Mouse (Mus musculus) forebrain, embryonic 14.5 days (tissue): Measurements from ENCODE around the gene Ptcd2. TPM values are rescaled to one million over a fixed set of nuclear protein-coding genes. Genes with fewer than 3 reads are reported as not detected.
A peak's percentile ranks its signal among the peaks of the same experiment; 100 is the strongest.

Experiments used
- ATAC-seq: fragments of 200-750 bp; cut with Nextera tagmentation; 2 replicates; pipeline ENCODE4 v1.8.0; 2017; ENCODE audit warnings: mild to moderate bottlenecking, moderate library complexity
- DNase-seq: peaks from one replicate; pipeline ENCODE4 v3.0.0-alpha.2; 2015; ENCODE audit warnings: low spot score
- H3K27ac ChIP-seq: fragments of 300-500 bp; sonication (generic); 2 replicates; pipeline ENCODE4 v1.5.1; 2014; ENCODE audit warnings: low read depth, mild to moderate bottlenecking, control low read depth, low read length, moderate library complexity
- H3K27me3 ChIP-seq: fragments of 300-500 bp; sonication (generic); replicated peaks from 2 replicates; pipeline ENCODE4 v1.6.1; 2014; ENCODE audit warnings: low read length, control low read depth, mixed read lengths; ENCODE audit not compliant: control insufficient read depth, insufficient read depth
- H3K36me3 ChIP-seq: fragments of 300-500 bp; sonication (generic); 2 replicates; pipeline ENCODE4 v1.6.1; 2014; ENCODE audit warnings: low read length, control low read depth; ENCODE audit not compliant: control insufficient read depth, insufficient read depth
- H3K4me1 ChIP-seq: fragments of 300-500 bp; sonication (generic); 2 replicates; pipeline ENCODE4 v1.6.1; 2014; ENCODE audit warnings: antibody characterized with exemption, low read length, control low read depth; ENCODE audit not compliant: control insufficient read depth, insufficient read depth
- H3K4me2 ChIP-seq: fragments of 300-500 bp; sonication (generic); 2 replicates; pipeline ENCODE4 v1.6.1; 2014; ENCODE audit warnings: mild to moderate bottlenecking, control low read depth, low read length
- H3K4me3 ChIP-seq: fragments of 300-500 bp; sonication (generic); 2 replicates; pipeline ENCODE4 v1.5.1; 2014; ENCODE audit warnings: low read depth, low read length, control low read depth
- H3K9ac ChIP-seq: fragments of 300-500 bp; sonication (generic); 2 replicates; pipeline ENCODE4 v1.6.1; 2014; ENCODE audit warnings: mild to moderate bottlenecking, low read length, control low read depth, moderate library complexity
- H3K9me3 ChIP-seq: fragments of 300-500 bp; sonication (generic); replicated peaks from 2 replicates; pipeline ENCODE4 v1.6.1; 2016; ENCODE audit warnings: low read length, control low read depth, mixed read lengths; ENCODE audit not compliant: control insufficient read depth
- WGBS: fragments of 180-500 bp; shearing (Covaris S2); extraction: QIAGEN DNeasy Blood & Tissue Kit; methylation state at CpG from one replicate; pipeline ENCODE4 v1.1.7; 2014; 5-methylcytosine and 5-hydroxymethylcytosine counted together
- polyA plus RNA-seq: library from polyadenylated mRNA; unstranded; fragments of >200 nt; fragmentation: Nextera tagmentation; extraction: Ambion mirVana; gene quantifications from 2 replicates; pipeline ENCODE4 v1.2.1, GENCODE M21; 2014

The Ptcd2 gene
- polyA plus RNA-seq, 1 experiment from 2014 or later: 60.9 TPM

- Histone ChIP-seq H3K4me1 (no peaks in the 10 kb centered on the region), H3K9ac (no peak overlapping the region), H3K4me2 (no peak overlapping the region), H3K36me3 (peaks cover 7% of the 10 kb centered on the region; the same call in 1 of the 2 replicates), H3K9me3 (no peaks in the 10 kb centered on the region), H3K27me3 (no peaks in the 10 kb centered on the region), H3K4me3 (no peak overlapping the region), H3K27ac (no peak overlapping the region)
- ATAC-seq (no peak), DNase-seq (peak; percentile 45)
- 43% methylated on average over 4 of the region's 4 CpGs for WGBS
Observed at GRCm38 (mm10) chr13:99363866-99364265, 19.4 kb upstream of the Ptcd2 start.

- Histone ChIP-seq H3K4me2 (no peak overlapping the region), H3K27me3 (no peaks in the 10 kb centered on the region), H3K4me1 (no peaks in the 10 kb centered on the region), H3K9ac (no peak overlapping the region), H3K4me3 (no peak overlapping the region), H3K9me3 (no peaks in the 10 kb centered on the region), H3K36me3 (peaks cover 5% of the 10 kb centered on the region; the same call in 1 of the 2 replicates), H3K27ac (no peak overlapping the region)
- ATAC-seq (no peak), DNase-seq (no peak)
- WGBS: 82% methylated on average over 14 of the region's 14 CpGs
Observed at GRCm38 (mm10) chr13:99358921-99359320, 14.4 kb upstream of the Ptcd2 start.

DNA sequence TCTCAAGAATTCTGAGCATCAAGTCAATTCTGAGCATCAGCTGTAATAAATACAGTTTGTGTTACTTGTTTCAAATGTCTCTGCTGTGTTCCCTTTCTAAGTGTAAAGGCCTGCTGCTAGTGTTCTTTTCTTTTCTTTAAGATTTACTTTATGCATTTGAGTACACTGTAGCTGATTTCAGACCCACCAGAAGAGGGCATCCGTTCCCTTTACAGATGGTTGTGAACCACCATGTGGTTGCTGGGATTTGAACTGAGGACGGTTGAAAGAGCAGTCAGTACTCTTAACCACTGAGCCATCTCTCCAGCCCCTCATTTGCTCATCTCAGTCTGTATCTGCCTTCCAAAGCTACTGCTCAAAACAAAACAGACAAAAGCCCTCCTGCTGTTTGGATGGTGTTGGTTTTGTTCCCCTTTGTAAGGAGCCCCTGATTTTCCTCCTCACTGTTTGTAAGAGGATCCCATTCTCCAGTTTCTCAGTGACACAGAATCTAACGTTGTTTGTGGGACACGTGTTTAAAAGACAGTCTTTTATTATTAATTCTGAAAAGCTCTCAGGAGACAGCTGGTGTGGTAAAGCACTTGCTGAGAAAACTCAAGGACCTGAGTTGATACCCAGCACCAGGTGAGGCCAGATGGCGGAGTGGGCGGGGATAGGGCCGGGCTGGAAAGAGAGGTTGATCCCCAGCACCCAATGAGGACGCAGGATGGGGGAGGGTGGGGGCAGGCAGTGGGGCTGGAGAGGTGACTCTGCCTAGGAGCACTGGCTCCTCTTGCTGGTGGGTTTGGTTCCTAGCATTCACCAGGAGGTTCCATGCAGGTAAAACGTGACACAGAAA is 12.1 kb upstream of the Ptcd2 start:
- Histone ChIP-seq H3K4me1 (no peaks in the 10 kb centered on the region), H3K27me3 (no peaks in the 10 kb centered on the region), H3K27ac (no peak overlapping the region), H3K36me3 (0 out of 2 replicates have a peak, but pooled peaks cover 4% of the 10 kb centered on the region), H3K4me2 (no peak overlapping the region), H3K9me3 (no peaks in the 10 kb centered on the region), H3K9ac (no peak overlapping the region), H3K4me3 (no peak overlapping the region)
- ATAC-seq (no peak), DNase-seq (peak; percentile 22)
- WGBS: 35% methylated on average over 9 of the region's 9 CpGs

- peaks cover 11% of the 10 kb centered on the region; the same call in 1 of the 2 replicates for H3K36me3 ChIP-seq
- no peaks in the 10 kb centered on the region for H3K4me1 ChIP-seq
- ATAC-seq: no peak
- H3K4me2 ChIP-seq: no peak overlapping the region
- no peak overlapping the region for H3K9ac ChIP-seq
- H3K27me3 ChIP-seq: no peaks in the 10 kb centered on the region
- H3K9me3 ChIP-seq: no peaks in the 10 kb centered on the region
- H3K27ac ChIP-seq: no peak overlapping the region
- 85% methylated on average over 7 of the region's 7 CpGs for WGBS
- H3K4me3 ChIP-seq: no peak overlapping the region
- DNase-seq: no peak
Observed at GRCm38 (mm10) chr13:99355861-99356260, 11.4 kb upstream of the Ptcd2 start.

DNA sequence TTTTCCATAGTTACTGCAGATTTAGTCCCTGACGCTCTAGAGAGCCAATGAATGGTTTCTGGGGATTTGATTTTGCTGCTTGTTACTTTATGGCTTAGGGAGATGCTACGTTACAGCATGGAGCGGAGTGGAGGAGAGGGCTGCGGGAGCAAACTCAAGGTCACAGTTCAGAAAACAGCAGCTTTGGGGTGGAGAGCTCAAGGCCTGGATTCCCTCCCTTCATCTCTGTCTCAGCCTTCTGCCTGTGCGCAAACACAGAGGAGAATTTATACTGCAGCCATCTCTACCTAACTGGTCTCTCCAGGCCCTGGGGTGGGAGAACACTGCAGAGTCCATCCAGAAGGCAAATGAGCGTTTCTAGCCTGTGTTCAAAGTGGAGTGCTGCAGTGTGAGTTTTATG is 10.6 kb upstream of the Ptcd2 start:
- DNase-seq: no peak
- H3K9ac ChIP-seq: no peak overlapping the region

GRCm38 (mm10) chr13:99353490-99353851 is 9.0 kb upstream of the Ptcd2 start:
- H3K4me2 ChIP-seq: peak overlapping the region; percentile 49
- no peaks in the 10 kb centered on the region for H3K27me3 ChIP-seq
- DNase-seq (no peak), ATAC-seq (peak; percentile 58)
- H3K4me1 ChIP-seq: no peaks in the 10 kb centered on the region
- H3K4me3 ChIP-seq: peak overlapping the region; percentile 39
- 9% methylated on average over 7 of the region's 7 CpGs for WGBS
- peaks cover 20% of the 10 kb centered on the region for H3K36me3 ChIP-seq
- peak overlapping the region; percentile 33; the same call in 1 of the 2 replicates for H3K9ac ChIP-seq
- no peaks in the 10 kb centered on the region for H3K9me3 ChIP-seq
- H3K27ac ChIP-seq: peak overlapping the region; percentile 61; the same call in 1 of the 2 replicates

More for the DNA sequence above, 10.6 kb upstream of the Ptcd2 start:
- Histone ChIP-seq H3K36me3 (peaks cover 12% of the 10 kb centered on the region; the same call in 1 of the 2 replicates), H3K4me2 (no peak overlapping the region), H3K27me3 (no peaks in the 10 kb centered on the region), H3K4me3 (no peak overlapping the region), H3K27ac (no peak overlapping the region), H3K4me1 (no peaks in the 10 kb centered on the region), H3K9me3 (no peaks in the 10 kb centered on the region)
- WGBS: 93% methylated on average over 6 of the region's 6 CpGs
- ATAC-seq: no peak

GRCm38 (mm10) chr13:99352758-99353489 is 8.4 kb upstream of the Ptcd2 start:
- DNase-seq (peak; percentile 99), ATAC-seq (peak; percentile 100)
- 12% methylated on average over 28 of the region's 28 CpGs for WGBS
- H3K4me3 ChIP-seq: peak overlapping the region; percentile 39
- H3K27me3 ChIP-seq: no peaks in the 10 kb centered on the region
- H3K4me2 ChIP-seq: peak overlapping the region; percentile 49
- 0 out of 2 replicates have a peak overlapping the region, but pooled peaks have one; percentile 61 for H3K27ac ChIP-seq
- peak overlapping the region; percentile 33; the same call in 1 of the 2 replicates for H3K9ac ChIP-seq
- no peaks in the 10 kb centered on the region for H3K9me3 ChIP-seq
- no peaks in the 10 kb centered on the region for H3K4me1 ChIP-seq
- H3K36me3 ChIP-seq: peaks cover 23% of the 10 kb centered on the region

DNA sequence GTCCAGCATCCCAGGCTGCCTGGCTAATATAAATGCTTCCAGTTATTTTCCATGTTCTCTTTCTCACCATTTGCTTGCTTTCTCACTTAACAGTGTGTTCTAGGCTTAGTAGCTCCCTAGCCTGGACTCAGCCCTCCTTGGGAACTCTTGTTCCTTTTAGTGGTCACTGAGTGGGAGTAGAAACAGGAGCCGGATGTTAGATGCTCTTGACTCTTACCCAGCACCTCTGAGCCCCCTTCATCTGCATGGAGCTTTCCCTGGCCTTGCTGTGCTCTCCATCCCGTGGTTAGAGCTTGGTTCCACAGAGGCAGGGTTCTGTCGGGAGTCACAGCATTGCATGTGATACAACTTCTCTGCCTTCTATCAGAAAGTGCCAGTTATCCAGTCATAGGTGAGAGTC is 7.1 kb upstream of the Ptcd2 start:
- no peaks in the 10 kb centered on the region for H3K9me3 ChIP-seq
- no peak overlapping the region for H3K4me2 ChIP-seq
- ATAC-seq: no peak
- H3K36me3 ChIP-seq: peaks cover 24% of the 10 kb centered on the region
- H3K4me1 ChIP-seq: no peaks in the 10 kb centered on the region
- H3K4me3 ChIP-seq: no peak overlapping the region
- WGBS: 87% methylated on average over 3 of the region's 3 CpGs
- no peak for DNase-seq
- no peaks in the 10 kb centered on the region for H3K27me3 ChIP-seq
- H3K27ac ChIP-seq: no peak overlapping the region
- H3K9ac ChIP-seq: no peak overlapping the region
